Mouse (Mus musculus) ES-CJ7 (cell line): Measurements from ENCODE around the gene Cep350.

Experiments
- DNase-seq: peaks from one replicate; pipeline ENCODE4 v3.0.0; 2011; ENCODE audit warnings: low read depth, low spot score

The Cep350 gene

DNA sequence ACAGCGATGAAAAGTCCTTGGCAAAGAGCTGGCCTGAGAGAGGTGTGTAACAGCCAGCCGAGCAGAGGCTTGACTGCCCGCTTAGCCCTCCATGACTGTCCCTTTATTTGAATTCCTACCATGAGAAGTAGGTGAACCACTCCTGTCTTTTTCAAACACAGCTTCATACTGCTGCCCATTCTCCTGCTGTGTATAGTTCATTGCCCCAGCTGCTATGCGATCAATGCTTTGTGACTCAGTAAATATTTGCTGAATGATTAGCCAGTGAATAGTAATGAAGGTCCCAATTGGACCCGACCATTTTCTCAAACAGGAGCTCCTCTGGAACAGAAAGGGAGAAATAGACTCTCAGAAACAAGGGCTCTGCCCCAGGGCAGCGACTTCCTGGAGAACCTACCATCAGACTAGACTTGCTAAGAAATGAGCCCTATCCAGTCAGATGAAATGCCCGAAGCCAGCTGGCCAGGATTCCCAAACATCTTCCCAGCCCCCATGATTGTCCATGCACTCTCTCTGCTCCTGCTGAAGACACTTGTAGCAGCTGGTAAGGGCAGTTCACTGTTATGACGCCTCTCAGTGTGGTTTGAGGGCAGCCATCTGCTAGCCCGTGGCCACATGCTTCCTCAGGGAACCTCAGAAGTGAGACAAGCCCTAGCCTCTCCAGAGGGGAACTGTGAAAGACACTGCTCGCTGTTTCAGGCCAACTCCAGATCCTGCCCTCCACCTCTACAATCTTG is 163.2 kb downstream of the Cep350 start:
- no peak for DNase-seq

DNA sequence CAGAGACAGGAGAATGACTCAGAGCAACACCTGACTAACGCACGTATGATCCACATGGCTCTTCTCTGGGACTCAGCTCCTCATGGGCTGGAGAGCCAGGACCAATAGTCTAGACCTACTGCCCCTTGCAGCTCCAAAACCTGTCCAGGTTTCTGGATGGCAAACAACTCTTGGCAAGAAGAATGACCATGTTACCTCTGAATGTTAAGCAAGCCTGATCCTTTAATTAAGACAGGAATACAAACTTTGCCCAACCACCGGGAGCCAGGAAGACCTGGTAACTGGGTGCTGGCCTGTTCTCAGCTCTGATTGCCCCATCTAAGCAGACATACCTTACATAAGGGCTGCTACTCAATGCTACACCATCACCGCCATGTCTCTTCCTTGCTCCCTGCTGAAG is 164.8 kb downstream of the Cep350 start:
- DNase-seq = no peak

DNA sequence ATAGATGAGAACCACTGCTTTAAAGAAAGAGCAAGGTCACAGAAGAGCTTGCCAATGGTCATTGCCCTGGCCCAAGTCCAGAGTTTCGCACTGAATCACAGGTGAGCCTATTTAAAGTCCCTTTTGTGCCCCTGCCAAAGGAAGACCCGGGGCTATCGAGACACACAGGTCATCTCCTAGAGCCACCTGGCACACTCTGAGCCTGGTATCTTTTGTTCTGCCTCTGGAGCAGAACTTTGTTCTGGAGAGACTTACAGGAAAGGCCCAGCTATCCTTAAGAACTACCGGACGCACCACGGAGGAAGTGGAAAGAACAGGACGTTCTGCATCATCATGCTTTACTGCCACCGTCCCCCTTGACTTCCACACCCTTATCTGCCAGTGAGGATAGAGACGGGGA is 167.4 kb downstream of the Cep350 start:
- DNase-seq = no peak

DNA sequence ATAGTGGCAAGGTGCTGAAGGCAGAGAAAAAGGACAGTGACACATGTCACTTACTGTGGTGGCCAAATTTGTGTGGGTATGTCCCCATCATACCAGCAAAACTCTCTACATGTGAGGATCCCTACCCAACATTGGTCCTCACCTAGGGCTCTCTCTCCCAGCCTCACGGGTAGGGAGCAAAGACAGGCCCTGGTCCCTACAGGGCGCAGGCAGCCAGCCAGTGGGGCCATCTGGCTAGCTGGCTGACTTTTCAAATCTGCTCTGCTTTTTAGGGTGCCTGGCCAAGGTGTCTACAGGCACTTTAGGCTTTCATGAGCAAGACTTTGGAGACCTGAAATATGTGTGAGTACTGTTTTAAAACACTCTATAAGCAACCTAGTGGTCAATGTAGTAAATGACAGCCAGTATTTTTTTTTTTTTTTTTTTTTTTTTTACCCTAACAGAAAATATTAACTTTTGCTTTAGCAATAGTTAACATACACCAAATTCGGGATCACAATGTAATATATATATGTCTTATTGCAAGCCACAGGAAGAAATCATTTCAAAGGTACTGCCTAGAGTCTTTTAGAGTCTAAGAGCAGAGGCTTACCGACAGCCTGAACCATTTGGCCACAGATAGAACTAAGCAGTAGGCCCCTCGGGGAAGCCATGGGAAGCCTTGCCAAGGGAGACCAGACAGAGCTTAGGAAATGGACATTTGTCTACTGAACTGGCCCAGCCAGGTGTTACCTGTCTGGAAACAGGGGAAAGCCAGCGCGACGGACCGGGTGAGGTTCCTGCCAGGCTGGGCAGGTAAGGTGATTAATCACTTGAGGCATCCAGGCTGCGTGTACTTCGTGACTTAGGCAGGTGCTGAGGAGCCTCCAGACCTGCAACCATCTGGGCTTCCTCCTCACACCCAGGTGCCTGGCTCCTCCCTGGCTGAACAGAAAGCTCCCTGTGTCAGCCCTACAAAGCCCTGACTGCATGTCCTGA is 171.8 kb downstream of the Cep350 start:
- DNase-seq = no peak

DNA sequence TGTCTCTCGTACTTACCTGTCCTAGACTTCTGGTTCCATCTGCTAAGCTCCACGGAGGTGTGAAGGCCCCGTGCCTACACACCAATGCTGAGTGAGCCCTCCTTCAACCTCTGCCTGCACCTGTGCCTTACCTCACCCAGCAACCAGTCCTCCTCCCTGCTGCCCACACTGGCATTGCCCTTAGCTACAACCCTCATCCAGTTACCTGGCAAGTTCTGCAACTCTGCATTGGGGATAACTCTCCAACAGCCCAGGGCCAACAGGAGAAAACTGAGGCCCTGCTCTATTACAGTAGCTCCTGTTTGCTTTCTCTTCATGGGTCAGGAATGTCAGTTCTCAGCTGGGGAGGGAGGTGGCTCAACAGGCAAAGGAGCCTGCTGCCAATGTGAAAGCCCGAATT is 175.1 kb downstream of the Cep350 start:
- DNase-seq = no peak

DNA sequence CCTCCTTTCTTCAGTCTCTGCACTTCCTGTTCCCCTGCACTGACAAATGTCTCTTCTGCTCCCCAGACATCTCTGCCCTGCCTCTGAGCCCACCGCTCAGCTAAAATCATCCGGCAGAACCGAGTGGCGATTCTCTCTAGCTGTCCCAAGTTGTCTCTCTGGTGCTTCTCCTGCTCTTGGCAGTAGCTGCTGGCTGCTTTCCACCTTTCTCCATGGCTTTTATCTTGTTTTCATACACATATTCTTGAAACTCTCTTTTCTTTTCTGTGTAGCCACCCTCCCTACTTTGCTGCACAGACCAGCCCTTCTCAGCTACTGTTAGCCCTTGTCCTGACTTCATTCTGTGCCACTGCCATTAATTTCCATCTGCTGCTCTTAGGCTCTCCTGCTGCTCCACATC is 175.6 kb downstream of the Cep350 start:
- no peak for DNase-seq

DNA sequence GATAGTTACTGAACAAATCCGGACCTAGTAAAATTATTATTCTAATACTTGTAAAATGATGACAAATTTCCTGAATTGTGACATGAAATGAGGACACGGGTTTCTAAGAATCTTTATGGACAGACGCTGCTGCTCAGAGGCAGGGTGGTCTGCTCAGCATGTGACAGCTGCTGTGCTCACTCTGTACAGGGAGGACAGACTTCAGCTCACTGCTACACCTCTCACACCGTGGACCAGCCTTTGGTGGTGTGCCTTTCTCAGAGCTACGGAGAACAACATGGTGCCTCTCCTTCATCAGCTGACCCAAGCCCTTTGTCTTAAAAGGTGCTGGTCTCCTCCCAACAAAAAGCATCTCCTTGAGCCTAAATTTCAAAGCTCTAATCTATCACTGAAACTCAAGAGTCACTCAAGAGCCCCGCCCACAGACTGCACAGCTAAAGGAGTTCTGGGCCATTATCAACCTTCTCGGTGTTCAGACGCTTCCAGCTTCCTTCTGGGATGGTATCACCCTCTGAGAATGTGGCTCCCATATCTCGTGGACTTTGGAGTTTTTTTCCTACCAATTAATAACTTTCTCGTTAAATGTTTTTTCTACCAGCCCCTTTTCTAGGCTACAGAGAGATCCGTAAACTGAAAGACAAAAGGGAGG is 176.2 kb downstream of the Cep350 start:
- DNase-seq = no peak

DNA sequence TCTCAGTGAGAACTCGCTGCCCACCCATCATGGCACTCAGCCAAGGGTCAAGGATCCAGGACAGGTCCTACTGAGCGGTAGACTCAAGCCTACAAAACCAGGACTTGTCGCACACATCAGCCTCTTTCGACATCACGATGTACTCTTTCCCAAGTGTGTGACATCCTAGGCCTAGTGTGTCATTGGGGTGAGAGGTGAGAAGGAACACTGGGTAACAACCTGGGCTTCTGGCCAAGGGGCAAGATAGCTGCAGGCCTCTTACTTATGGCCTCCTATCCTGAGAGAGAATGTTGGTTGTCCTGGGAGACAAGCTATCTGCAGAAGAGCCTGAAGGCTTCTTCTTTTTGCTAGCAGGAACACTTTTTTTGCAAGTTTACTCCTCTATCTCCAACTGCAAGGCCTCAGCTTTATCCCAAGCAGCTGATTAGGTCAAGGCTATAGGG is 177.2 kb downstream of the Cep350 start:
- DNase-seq = no peak
